Mouse (Mus musculus): ENCODE results near the gene Zfp52.

GRCm38 (mm10) chr17:21566220-21566619 is 30.9 kb downstream of the Zfp52 start:
- no peak for TF ChIP-seq MAFK (IDR thresholded peaks at IDR 0.05; ENCODE audit: insufficient read depth, low read depth, low read length)
- TF ChIP-seq HCFC1 (IDR thresholded peaks at IDR 0.05; ENCODE audit: borderline replicate concordance, insufficient read depth, low read length), result no peak
- 0 out of 2 replicates have a peak, but pooled peaks have one; percentile 44 for TF ChIP-seq ZNF384 (IDR thresholded peaks at IDR 0.05; ENCODE audit: low read depth, low read length)
- no peak for TF ChIP-seq CHD2 (IDR thresholded peaks at IDR 0.05; ENCODE audit: low read depth, low read length)
